Mouse (Mus musculus) lung, postnatal 0 days (tissue): ENCODE measurements around the gene Lrrtm4. TPM values are rescaled to one million over a fixed set of nuclear protein-coding genes. Genes with fewer than 3 reads are reported as not detected.

Experiments
- ATAC-seq: fragments of 200-750 bp; cut with Nextera tagmentation; 2 replicates; pipeline ENCODE4 v1.8.0; 2017; ENCODE audit warnings: moderate library complexity
- DNase-seq: peaks from one replicate; pipeline ENCODE4 v3.0.0-alpha.2; 2016; ENCODE audit warnings: low spot score
- H3K27ac ChIP-seq: fragments of 300-500 bp; sonication (generic); 2 replicates; pipeline ENCODE4 v1.5.1; 2014; ENCODE audit warnings: antibody characterized with exemption, mild to moderate bottlenecking, low read length, mixed read lengths
- H3K27me3 ChIP-seq: fragments of 300-500 bp; sonication (generic); replicated peaks from 2 replicates; pipeline ENCODE4 v1.6.1; 2014; ENCODE audit warnings: low read length, mixed read lengths; ENCODE audit not compliant: insufficient read depth
- H3K36me3 ChIP-seq: fragments of 300-500 bp; sonication (generic); 2 replicates; pipeline ENCODE4 v1.6.1; 2014; ENCODE audit warnings: low read length, mixed read lengths; ENCODE audit not compliant: insufficient read depth
- H3K4me1 ChIP-seq: fragments of 300-500 bp; sonication (generic); 2 replicates; pipeline ENCODE4 v1.6.1; 2014; ENCODE audit warnings: antibody characterized with exemption, low read depth, low read length, mixed read lengths; ENCODE audit not compliant: insufficient read depth
- H3K4me2 ChIP-seq: fragments of 300-500 bp; sonication (generic); replicated peaks from 2 replicates; pipeline ENCODE4 v1.6.1; 2014; ENCODE audit warnings: low read depth, mild to moderate bottlenecking, low read length, moderate library complexity, mixed read lengths
- H3K4me3 ChIP-seq: fragments of 300-500 bp; sonication (generic); 2 replicates; pipeline ENCODE4 v1.5.1; 2014; ENCODE audit warnings: low read depth, low read length
- H3K9ac ChIP-seq: fragments of 300-500 bp; sonication (generic); replicated peaks from 2 replicates; pipeline ENCODE4 v1.6.1; 2014; ENCODE audit warnings: low read depth, mild to moderate bottlenecking
- H3K9me3 ChIP-seq: fragments of 300-500 bp; sonication (generic); 2 replicates; pipeline ENCODE4 v1.6.1; 2016; ENCODE audit warnings: low read length, mixed read lengths
- CTCF ChIP-seq: IDR thresholded peaks from 2 replicates; pipeline ENCODE4 v1.5.1; 2016; ENCODE audit warnings: antibody characterized with exemption, mild to moderate bottlenecking
- EP300 ChIP-seq: IDR thresholded peaks from 2 replicates; pipeline ENCODE4 v1.6.1; 2016; ENCODE audit warnings: antibody characterized with exemption, mild to moderate bottlenecking, control low read depth
- WGBS: fragments of 180-500 bp; shearing (Covaris S2); extraction: QIAGEN DNeasy Blood & Tissue Kit; methylation state at CpG from one replicate; pipeline ENCODE4 v1.1.7; 2014; 5-methylcytosine and 5-hydroxymethylcytosine counted together
- polyA plus RNA-seq: library from polyadenylated mRNA; unstranded; fragments of >200 nt; fragmentation: Nextera tagmentation; extraction: Ambion mirVana; gene quantifications from 2 replicates; pipeline ENCODE4 v1.2.1, GENCODE M21; 2015

The Lrrtm4 gene
- polyA plus RNA-seq, 1 experiment from 2014 or later, result 0.11 TPM

GRCm38 (mm10) chr6:80845294-80845693, 826.6 kb downstream of the Lrrtm4 start:
- Histone ChIP-seq H3K4me3 (no peak overlapping the region), H3K4me2 (no peak overlapping the region), H3K9me3 (no peaks in the 10 kb centered on the region), H3K27me3 (no peaks in the 10 kb centered on the region), H3K36me3 (no peaks in the 10 kb centered on the region), H3K4me1 (no peaks in the 10 kb centered on the region), H3K9ac (no peak overlapping the region), H3K27ac (no peak overlapping the region)
- WGBS, result 75% methylated on average over 6 of the region's 6 CpGs
- TF ChIP-seq CTCF (no peak), EP300 (no peak)
- ATAC-seq, result no peak
- no peak for DNase-seq

- ATAC-seq (no peak), DNase-seq (no peak)
- Histone ChIP-seq H3K4me2 (no peak overlapping the region), H3K27ac (no peak overlapping the region), H3K9me3 (no peaks in the 10 kb centered on the region), H3K27me3 (no peaks in the 10 kb centered on the region), H3K9ac (no peak overlapping the region), H3K4me1 (no peaks in the 10 kb centered on the region), H3K36me3 (no peaks in the 10 kb centered on the region), H3K4me3 (no peak overlapping the region)
- 72% methylated on average over 13 of the region's 13 CpGs for WGBS
- no peak for TF ChIP-seq EP300
- no peak for TF ChIP-seq CTCF
Measured at GRCm38 (mm10) chr6:80856910-80857543, 838.4 kb downstream of the Lrrtm4 start.

Other genes starting within 250 kb of the Lrrtm4 start
- gene Gm20594, start 201.0 kb upstream of the Lrrtm4 start, polyA plus RNA-seq, result not detected in 2 replicates